Mouse (Mus musculus) hindbrain, postnatal 0 days (tissue): Measurements from ENCODE around the gene 2210408I21Rik. TPM values are rescaled to one million over a fixed set of nuclear protein-coding genes. Genes with fewer than 3 reads are reported as not detected.

ENCODE experiments used
- ATAC-seq: fragments of 200-750 bp; cut with Nextera tagmentation; 2 replicates; pipeline ENCODE4 v1.8.0; 2017; ENCODE audit warnings: mild to moderate bottlenecking, moderate TSS enrichment, moderate library complexity
- DNase-seq: peaks from one replicate; pipeline ENCODE4 v3.0.0-alpha.2; 2015; ENCODE audit warnings: low spot score
- H3K27ac ChIP-seq: fragments of 300-500 bp; sonication (generic); 2 replicates; pipeline ENCODE4 v1.5.1; 2014; ENCODE audit warnings: mild to moderate bottlenecking
- H3K27me3 ChIP-seq: fragments of 300-500 bp; sonication (generic); 2 replicates; pipeline ENCODE4 v1.6.1; 2014; ENCODE audit warnings: low read length, mixed read lengths; ENCODE audit not compliant: insufficient read depth
- H3K36me3 ChIP-seq: fragments of 300-500 bp; sonication (generic); 2 replicates; pipeline ENCODE4 v1.6.1; 2014; ENCODE audit warnings: low read length, mixed read lengths; ENCODE audit not compliant: insufficient read depth
- H3K4me1 ChIP-seq: fragments of 300-500 bp; sonication (generic); 2 replicates; pipeline ENCODE4 v1.6.1; 2014; ENCODE audit warnings: antibody characterized with exemption, low read length, mixed read lengths; ENCODE audit not compliant: insufficient read depth
- H3K4me2 ChIP-seq: fragments of 300-500 bp; sonication (generic); 2 replicates; pipeline ENCODE4 v1.6.1; 2014; ENCODE audit warnings: low read depth, mild to moderate bottlenecking, low read length, moderate library complexity, mixed read lengths
- H3K4me3 ChIP-seq: fragments of 300-500 bp; sonication (generic); 2 replicates; pipeline ENCODE4 v1.5.1; 2014; ENCODE audit warnings: low read length
- H3K9ac ChIP-seq: fragments of 300-500 bp; sonication (generic); replicated peaks from 2 replicates; pipeline ENCODE4 v1.6.1; 2014; ENCODE audit warnings: mild to moderate bottlenecking, low read length, moderate library complexity, mixed read lengths
- H3K9me3 ChIP-seq: fragments of 300-500 bp; sonication (generic); 2 replicates; pipeline ENCODE4 v1.6.1; 2016; ENCODE audit warnings: low read length, mixed read lengths
- CTCF ChIP-seq: IDR thresholded peaks from 2 replicates; pipeline ENCODE4 v1.5.1; 2016; ENCODE audit warnings: antibody characterized with exemption, control low read depth, low read depth
- WGBS: fragments of 180-500 bp; shearing (Covaris S2); extraction: QIAGEN DNeasy Blood & Tissue Kit; methylation state at CpG from one replicate; pipeline ENCODE4 v1.1.7; 2014; 5-methylcytosine and 5-hydroxymethylcytosine counted together
- polyA plus RNA-seq: library from polyadenylated mRNA; unstranded; fragments of >200 nt; fragmentation: Nextera tagmentation; extraction: Ambion mirVana; gene quantifications from 2 replicates; pipeline ENCODE4 v1.2.1, GENCODE M21; 2015
- total RNA-seq: library from RNA; depleted of rRNA; stranded (reverse); fragments of >200 nt; gene quantifications from 2 replicates; pipeline ENCODE4 v1.2.3, GENCODE M21; 2014; rRNA removed

The 2210408I21Rik gene
- total and polyA plus RNA-seq, 2 experiments from 2014 or later = 8.9 to 13.6 TPM

DNA sequence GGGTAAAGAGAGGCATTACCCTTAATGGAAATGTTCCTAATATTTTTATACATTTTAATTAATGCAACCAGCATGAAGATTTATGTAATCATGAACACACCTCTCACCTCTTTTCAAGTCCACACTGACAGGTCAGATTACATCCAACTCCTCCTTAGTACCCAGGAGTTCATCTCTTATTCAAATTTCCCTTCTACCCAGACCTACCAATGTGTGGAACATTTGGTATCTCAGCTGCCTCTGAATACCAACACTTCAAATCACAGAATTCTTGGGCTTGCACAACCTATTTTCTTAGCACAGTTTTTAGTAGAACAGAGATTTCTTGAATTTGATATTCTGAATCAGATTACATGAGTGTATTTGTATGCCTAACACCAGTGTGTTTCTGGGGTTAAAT is 394.4 kb downstream of the 2210408I21Rik start:
- Histone ChIP-seq H3K27me3 (no peaks in the 10 kb centered on the region), H3K4me2 (no peak overlapping the region), H3K9me3 (no peaks in the 10 kb centered on the region), H3K4me1 (no peaks in the 10 kb centered on the region), H3K27ac (no peak overlapping the region), H3K4me3 (no peak overlapping the region), H3K9ac (no peak overlapping the region), H3K36me3 (no peaks in the 10 kb centered on the region)
- ATAC-seq = no peak
- no peak for TF ChIP-seq CTCF
- DNase-seq = no peak

- no peaks in the 10 kb centered on the region for H3K36me3 ChIP-seq
- H3K4me3 ChIP-seq = no peak overlapping the region
- no peaks in the 10 kb centered on the region for H3K4me1 ChIP-seq
- no peaks in the 10 kb centered on the region for H3K27me3 ChIP-seq
- no peak for DNase-seq
- TF ChIP-seq CTCF = no peak
- ATAC-seq = no peak
- no peak overlapping the region for H3K9ac ChIP-seq
- no peak overlapping the region for H3K27ac ChIP-seq
- WGBS = 96% methylated on average over 4 of the region's 4 CpGs
- no peaks in the 10 kb centered on the region for H3K9me3 ChIP-seq
- no peak overlapping the region for H3K4me2 ChIP-seq
Observed at GRCm38 (mm10) chr13:77537466-77537865, 402.1 kb downstream of the 2210408I21Rik start.

GRCm38 (mm10) chr13:77547486-77548385 is 412.4 kb downstream of the 2210408I21Rik start:
- Histone ChIP-seq H3K27ac (no peak overlapping the region), H3K36me3 (no peaks in the 10 kb centered on the region), H3K27me3 (no peaks in the 10 kb centered on the region), H3K4me3 (peak overlapping the region; percentile 11), H3K9me3 (no peaks in the 10 kb centered on the region), H3K4me1 (no peaks in the 10 kb centered on the region), H3K9ac (no peak overlapping the region), H3K4me2 (peak overlapping the region; percentile 50)
- 0 out of 2 replicates have a peak, but pooled peaks have one; percentile 12 for ATAC-seq
- WGBS = 25% methylated on average over 16 of the region's 16 CpGs
- peak; percentile 34 for DNase-seq
- TF ChIP-seq CTCF = no peak

DNA sequence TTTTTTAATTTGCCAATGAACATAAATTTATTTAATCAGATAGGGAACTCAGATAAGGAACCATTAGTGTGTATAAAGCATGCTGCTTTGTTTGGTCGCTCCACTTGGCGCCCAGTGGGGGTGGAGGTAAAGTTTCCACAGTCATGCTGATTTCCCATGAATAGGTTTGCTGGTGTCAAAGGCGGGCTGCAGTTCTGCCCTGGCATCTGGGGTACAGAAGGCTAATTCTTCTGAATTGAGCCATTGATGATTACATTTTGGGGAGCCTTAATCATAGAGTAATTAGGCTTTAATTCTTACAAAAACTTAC is 413.0 kb downstream of the 2210408I21Rik start:
- whole genome bisulfite sequencing = 5% methylated on average over 3 of the region's 3 CpGs
- ATAC-seq (0 out of 2 replicates have a peak, but pooled peaks have one; percentile 32), DNase-seq (peak; percentile 32)
- Histone ChIP-seq H3K4me2 (peak overlapping the region; percentile 50), H3K9ac (no peak overlapping the region), H3K4me1 (no peaks in the 10 kb centered on the region), H3K36me3 (no peaks in the 10 kb centered on the region), H3K9me3 (no peaks in the 10 kb centered on the region), H3K27me3 (no peaks in the 10 kb centered on the region), H3K4me3 (peak overlapping the region; percentile 11), H3K27ac (no peak overlapping the region)
- TF ChIP-seq CTCF = no peak

- no peaks in the 10 kb centered on the region for H3K36me3 ChIP-seq
- H3K4me1 ChIP-seq = no peaks in the 10 kb centered on the region
- H3K9me3 ChIP-seq = no peaks in the 10 kb centered on the region
- no peak overlapping the region for H3K27ac ChIP-seq
- ATAC-seq (no peak), DNase-seq (no peak)
- no peak overlapping the region for H3K4me3 ChIP-seq
- H3K4me2 ChIP-seq = no peak overlapping the region
- no peak for TF ChIP-seq CTCF
- H3K27me3 ChIP-seq = no peaks in the 10 kb centered on the region
- H3K9ac ChIP-seq = no peak overlapping the region
- WGBS = 47% methylated on average over 4 of the region's 4 CpGs
Observed at GRCm38 (mm10) chr13:77548750-77549149, 413.4 kb downstream of the 2210408I21Rik start.

- Histone ChIP-seq H3K4me3 (no peak overlapping the region), H3K36me3 (no peaks in the 10 kb centered on the region), H3K27me3 (no peaks in the 10 kb centered on the region), H3K4me2 (no peak overlapping the region), H3K4me1 (no peaks in the 10 kb centered on the region), H3K9me3 (no peaks in the 10 kb centered on the region), H3K27ac (no peak overlapping the region), H3K9ac (no peak overlapping the region)
- 52% methylated on average over 4 of the region's 4 CpGs for WGBS
- TF ChIP-seq CTCF = no peak
- no peak for DNase-seq
- no peak for ATAC-seq
Observed at GRCm38 (mm10) chr13:77594011-77594410, 458.7 kb downstream of the 2210408I21Rik start.

DNA sequence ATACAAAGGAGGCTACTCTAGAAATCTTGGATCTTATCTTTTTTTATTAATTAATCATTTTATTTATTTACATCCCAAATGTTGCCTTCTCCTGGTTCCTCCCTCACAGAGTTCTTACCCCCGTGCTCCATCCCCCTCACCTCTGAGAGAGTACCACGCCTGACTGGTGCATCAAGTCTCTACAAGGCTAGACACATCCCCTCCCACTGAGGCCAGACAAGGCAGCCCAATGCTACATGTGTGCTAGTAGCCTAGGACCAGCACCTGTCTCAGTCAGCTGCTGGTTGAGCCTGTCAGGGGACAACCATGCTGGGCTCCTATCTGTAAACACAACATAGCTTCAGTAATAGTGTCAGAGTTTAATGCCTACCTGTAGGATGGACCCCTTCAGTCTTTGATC is 480.0 kb downstream of the 2210408I21Rik start:
- H3K4me2 ChIP-seq = no peak overlapping the region
- TF ChIP-seq CTCF = no peak
- no peak overlapping the region for H3K4me3 ChIP-seq
- no peaks in the 10 kb centered on the region for H3K9me3 ChIP-seq
- WGBS = 80% methylated on average over 2 of the region's 2 CpGs
- DNase-seq (no peak), ATAC-seq (no peak)
- H3K27ac ChIP-seq = no peak overlapping the region
- no peaks in the 10 kb centered on the region for H3K4me1 ChIP-seq
- H3K9ac ChIP-seq = no peak overlapping the region
- no peaks in the 10 kb centered on the region for H3K36me3 ChIP-seq
- H3K27me3 ChIP-seq = no peaks in the 10 kb centered on the region

Other genes with a start within 250 kb of the 2210408I21Rik start
- gene Slf1, start 67 bp upstream of the 2210408I21Rik start, total RNA-seq = 21.1 and 29.6 TPM in 2 replicates
- 30.7 and 32.7 TPM in 2 replicates for gene Slf1, start 67 bp upstream of the 2210408I21Rik start, polyA plus RNA-seq